Mouse (Mus musculus): ENCODE measurements around the gene Ptpn22. TPM values are rescaled to one million over a fixed set of nuclear protein-coding genes. Genes with fewer than 3 reads are reported as not detected.

Ptpn22 gene
- total and polyA plus RNA-seq, 3 experiments, result 21.9 to 90.9 (median 46.9) TPM

DNA sequence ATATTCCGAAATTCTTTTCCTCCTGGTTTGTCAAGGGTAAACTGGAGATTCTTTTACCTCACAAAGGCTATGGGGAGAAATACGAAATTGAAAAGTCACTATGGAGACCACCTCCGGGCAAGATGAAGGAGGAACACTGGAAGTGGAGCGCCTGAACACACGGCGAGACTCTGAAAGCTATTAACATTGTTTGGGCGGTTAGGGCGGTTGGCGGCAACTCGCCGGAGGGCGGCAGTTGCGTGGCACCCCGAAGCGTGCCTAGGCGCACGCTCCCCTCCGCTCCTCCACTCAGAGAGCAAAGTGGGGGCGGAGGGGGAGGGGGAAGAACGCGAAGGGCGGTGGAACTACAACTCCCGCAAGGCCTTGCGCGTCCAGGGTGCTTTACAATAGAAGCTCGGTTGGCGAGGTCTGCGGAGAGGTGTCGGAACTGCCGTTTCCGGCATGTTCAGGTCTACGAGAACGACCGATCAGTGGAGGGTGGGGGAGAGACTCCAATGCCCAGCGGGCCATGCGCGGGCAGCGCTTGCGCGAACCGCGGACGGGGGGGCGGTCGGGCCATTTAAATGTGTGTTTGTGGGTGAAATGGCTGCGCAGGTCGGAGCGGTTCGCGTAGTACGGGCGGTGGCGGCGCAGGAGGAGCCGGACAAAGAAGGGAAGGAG lies 54.5 kb downstream of the Ptpn22 start, which contains the start of gene Rsbn1:
Gene Rsbn1 (plus strand): TSS at position 111 of the 660 bp plus-strand sequence.
- Histone ChIP-seq H3K27ac (ENCODE audit: insufficient read depth, low read depth) (peak within 1 kb of the TSS; percentile 89), H3K4me3 (replicated peaks in 1 of 3; ENCODE audit: low read depth in 2 of 3, low read length in 2 of 3, poor library complexity in 1 of 3) (peak within 1 kb of the TSS; percentile 92 to 93 (median 93)), H3K36me3 (replicated peaks in 1 of 2; ENCODE audit: control insufficient read depth in 1 of 2, insufficient read depth in 1 of 2, low read length in 1 of 2) (peaks cover 17 to 23% of the 10 kb centered on the region in 2 experiments), H3K9me3 (replicated peaks; ENCODE audit: low read length) (no peaks in the 10 kb centered on the region), H3K4me1 (ENCODE audit: control insufficient read depth in 1 of 2, insufficient read depth in 2 of 2) (no peaks in the 10 kb centered on the region), H3K79me2 (replicated peaks; ENCODE audit: control insufficient read depth, extremely low read depth, insufficient read depth, poor library complexity, severe bottlenecking) (peaks cover 34% of the 10 kb centered on the region), H3K27me3 (replicated peaks) (no peaks in the 10 kb centered on the region), H3K4me2 (ENCODE audit: insufficient read depth, low read depth, poor library complexity, severe bottlenecking) (peak within 1 kb of the TSS; percentile 39; the same call in 1 of the 2 replicates), H3K9ac (ENCODE audit: insufficient read depth, low read depth) (peak within 1 kb of the TSS; percentile 94)
- in situ Hi-C loops (cut with MboI; ENCODE audit: low pct_ligation_motif_present, low pct_unique_long_range_greater_than_20kb, low sequenced_read_pairs), result no loop called here
- peak; percentile 98 for DNase-seq (ENCODE audit: extremely low read depth)
- TF ChIP-seq TCF12 (IDR thresholded peaks at IDR 0.05; ENCODE audit: low read depth, low read length), result peak; percentile 72
- TF ChIP-seq UBTF (IDR thresholded peaks at IDR 0.05; ENCODE audit: low read depth, low read length), result no peak
- peak; percentile 85 for TF ChIP-seq MXI1 (IDR thresholded peaks at IDR 0.05; ENCODE audit: low read depth, low read length)
- peak; percentile 95 for TF ChIP-seq CHD2 (IDR thresholded peaks at IDR 0.05; ENCODE audit: low read length)
- TF ChIP-seq RAD21 (IDR thresholded peaks at IDR 0.05; ENCODE audit: low read depth, low read length), result no peak; the same call in 1 of the 2 replicates
- peak; percentile 73 for TF ChIP-seq MAX (IDR thresholded peaks at IDR 0.05; ENCODE audit: low read length)
- peak in 1 of 2 experiments; percentile 21; a peak in 1 of 4 replicates for TF ChIP-seq CTCF (conservative IDR thresholded peaks at IDR 0.05 in 1 of 2, IDR thresholded peaks at IDR 0.05 in 1 of 2; ENCODE audit: low read depth in 2 of 2, low read length in 2 of 2)
- no peak for TF ChIP-seq EP300 (IDR thresholded peaks at IDR 0.05; ENCODE audit: low read length)
- TF ChIP-seq CHD1 (IDR thresholded peaks at IDR 0.05; ENCODE audit: low read depth, low read length), result no peak
- peak; percentile 36 for TF ChIP-seq NELFE (IDR thresholded peaks at IDR 0.05; ENCODE audit: low read depth, low read length)
- TF ChIP-seq JUN (IDR thresholded peaks at IDR 0.05; ENCODE audit: insufficient read depth, low read depth, low read length), result no peak
- peak; percentile 84 for TF ChIP-seq POLR2A (IDR thresholded peaks at IDR 0.05; ENCODE audit: low read depth, low read length)
- no peak for TF ChIP-seq RCOR1 (conservative IDR thresholded peaks at IDR 0.05; ENCODE audit: low read depth, low read length)
- TF ChIP-seq NRF1 (IDR thresholded peaks at IDR 0.05; ENCODE audit: low read depth, low read length), result peak; percentile 91
- TF ChIP-seq GABPA (IDR thresholded peaks at IDR 0.05; ENCODE audit: insufficient replicate concordance, low read depth, low read length), result peak; percentile 65; the same call in 1 of the 2 replicates
- TF ChIP-seq IRF4 (IDR thresholded peaks at IDR 0.05; ENCODE audit: low read depth, low read length), result peak; percentile 76
- TF ChIP-seq ZMIZ1 (IDR thresholded peaks at IDR 0.05; ENCODE audit: low read depth, low read length), result peak; percentile 60; the same call in 1 of the 2 replicates
- TF ChIP-seq POLR2AphosphoS2 (IDR thresholded peaks at IDR 0.05; ENCODE audit: low read depth, low read length), result peak; percentile 87
- peak; percentile 45; the same call in 1 of the 2 replicates for TF ChIP-seq TBP (conservative IDR thresholded peaks at IDR 0.05; ENCODE audit: low read depth, low read length)
- TF ChIP-seq MAFK (IDR thresholded peaks at IDR 0.05; ENCODE audit: insufficient replicate concordance, low read length), result no peak
- TF ChIP-seq MYC (IDR thresholded peaks at IDR 0.05; ENCODE audit: low read depth, low read length), result no peak
- peak; percentile 94 for TF ChIP-seq BHLHE40 (IDR thresholded peaks at IDR 0.05; ENCODE audit: low read depth, low read length)
- TF ChIP-seq KAT2A (IDR thresholded peaks at IDR 0.05; ENCODE audit: insufficient replicate concordance, low read length), result peak; percentile 94; the same call in 1 of the 2 replicates
- no peak for TF ChIP-seq SMC3 (IDR thresholded peaks at IDR 0.05; ENCODE audit: low read depth, low read length)
- no peak; the same call in 1 of the 2 replicates for TF ChIP-seq ZNF384 (IDR thresholded peaks at IDR 0.05; ENCODE audit: low read depth, low read length)
- TF ChIP-seq MEF2A (IDR thresholded peaks at IDR 0.05; ENCODE audit: borderline replicate concordance, low read depth, low read length), result peak; percentile 68; the same call in 1 of the 2 replicates
- no peak; the same call in 1 of the 2 replicates for TF ChIP-seq ETS1 (conservative IDR thresholded peaks at IDR 0.05; ENCODE audit: low read depth, low read length)
- TF ChIP-seq ZC3H11A (IDR thresholded peaks at IDR 0.05; ENCODE audit: low read depth, low read length), result no peak
- TF ChIP-seq E2F4 (IDR thresholded peaks at IDR 0.05; ENCODE audit: insufficient replicate concordance, low read depth, low read length), result no peak
- TF ChIP-seq USF1 (IDR thresholded peaks at IDR 0.05; ENCODE audit: low read depth, low read length), result no peak
- TF ChIP-seq USF2 (conservative IDR thresholded peaks at IDR 0.05; ENCODE audit: low read depth, low read length), result no peak
- TF ChIP-seq ELF1 (IDR thresholded peaks at IDR 0.05; ENCODE audit: low read depth, low read length), result peak; percentile 94
- peak; percentile 98 for TF ChIP-seq HCFC1 (IDR thresholded peaks at IDR 0.05; ENCODE audit: low read depth, low read length)
- no peak for TF ChIP-seq JUND (conservative IDR thresholded peaks at IDR 0.05; ENCODE audit: low read depth, low read length)
- peak; percentile 94 for TF ChIP-seq SIN3A (IDR thresholded peaks at IDR 0.05; ENCODE audit: low read length)
- TF ChIP-seq ZKSCAN1 (IDR thresholded peaks at IDR 0.05; ENCODE audit: borderline replicate concordance, low read depth, low read length), result no peak
- no peak for TF ChIP-seq PAX5 (IDR thresholded peaks at IDR 0.05; ENCODE audit: low read length)
- TF ChIP-seq MAZ (IDR thresholded peaks at IDR 0.05; ENCODE audit: low read depth, low read length), result peak; percentile 98
- dilution Hi-C loops (cut with MboI; ENCODE audit: extremely low pct_ligation_motif_present, extremely low pct_unique_long_range_greater_than_20kb, low sequenced_read_pairs), result no loop called here

Data from CH12.LX (cell line).